Mouse (Mus musculus): ENCODE measurements around the gene Fam205c. TPM values are rescaled to one million over a fixed set of nuclear protein-coding genes. Genes with fewer than 3 reads are reported as not detected.

The Fam205c gene
- polyA plus RNA-seq (2017; shearing (Covaris generic)) = not detected

DNA sequence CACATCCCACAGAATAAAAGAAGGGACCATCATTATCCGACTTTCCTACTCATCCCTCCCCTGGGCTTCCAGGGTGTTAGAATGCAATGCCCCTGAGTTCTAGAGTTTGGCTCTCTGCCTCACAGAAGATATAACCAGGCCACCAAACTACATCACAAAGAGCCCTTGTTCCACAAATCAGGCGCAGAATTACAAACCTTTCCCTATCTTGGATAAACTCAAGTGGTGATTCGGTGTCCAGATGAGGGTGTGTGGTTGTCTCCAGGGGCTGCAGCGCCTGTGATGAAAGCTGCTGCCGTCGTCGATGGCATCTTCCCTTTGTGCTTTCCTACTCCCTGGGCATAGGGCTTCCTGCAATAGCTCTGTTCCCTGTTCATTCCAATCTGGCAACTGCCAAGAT, at the start of gene Fam205c:
Gene Fam205c, minus strand, starts transcription at position 101 of the 400 bp plus-strand sequence.

DNA sequence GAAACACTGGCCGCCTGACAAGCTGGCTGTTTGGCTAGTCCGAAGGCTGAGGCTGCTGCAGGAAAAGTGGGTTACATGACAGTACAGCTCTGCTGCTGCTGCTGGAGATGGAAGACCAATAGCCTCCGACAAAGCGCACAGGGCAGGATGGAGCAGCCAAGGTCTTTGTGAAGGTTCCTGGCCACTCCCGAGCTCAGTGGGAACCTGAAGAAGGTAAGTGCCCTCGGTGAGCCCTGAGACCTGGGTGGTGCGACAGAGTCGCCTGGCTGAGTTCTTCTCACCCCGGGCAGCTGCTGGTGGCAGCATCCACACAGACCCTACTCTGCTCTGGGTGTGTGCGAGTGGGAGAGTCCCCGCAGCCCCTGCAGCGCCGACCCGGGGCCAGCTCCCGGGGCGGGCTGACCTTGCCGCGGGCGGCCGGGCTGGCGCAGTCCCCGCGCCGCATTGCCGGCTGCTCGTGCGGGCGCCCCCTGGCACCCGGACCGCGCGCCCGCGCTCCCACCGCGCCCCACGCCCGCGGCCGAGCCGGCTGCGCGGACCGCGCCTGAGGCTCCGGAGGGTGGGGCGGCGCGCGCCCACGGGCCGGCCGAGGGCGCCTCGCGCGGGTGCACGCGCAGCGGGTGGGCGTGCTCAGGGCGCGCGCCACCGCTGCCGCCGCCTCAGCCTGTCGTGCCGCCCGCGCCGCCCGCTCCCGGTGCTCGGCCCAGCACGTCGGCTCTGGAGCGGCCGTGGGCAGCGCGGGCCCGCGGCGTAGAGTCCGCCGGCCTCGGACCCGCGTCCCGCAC, 42.8 kb upstream of the Fam205c start, which contains the start of gene Phf24:
Gene Phf24, plus strand, starts transcription at position 44 of the 785 bp plus-strand sequence.

GRCm38 (mm10) chr4:42856671-42857070, 17.4 kb downstream of the Fam205c start, which contains the start of gene Gm12394:
Gene Gm12394, minus strand, starts transcription at chr4:42856771.

DNA sequence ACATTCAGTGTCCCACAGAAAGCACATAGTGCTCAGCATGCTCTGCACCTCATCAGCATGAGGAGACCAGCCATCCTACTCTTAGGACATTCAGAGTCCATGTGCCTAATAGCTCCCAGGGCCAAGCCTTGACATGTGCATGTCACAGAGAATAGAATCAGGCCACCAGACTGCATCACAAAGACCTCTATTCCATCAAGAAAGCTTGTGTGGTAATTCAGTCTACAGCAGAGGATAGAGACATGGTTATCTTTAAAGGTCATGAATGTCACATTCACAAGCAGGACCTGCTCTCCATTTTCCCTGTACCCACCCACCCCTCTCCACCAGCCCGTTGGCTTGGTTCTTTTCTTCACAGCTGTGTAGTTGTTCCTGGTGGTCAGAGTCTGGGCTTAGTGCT, 20.2 kb downstream of the Fam205c start, which contains the start of gene Fam205a1:
Gene Fam205a1, minus strand, starts transcription at position 101 of the 400 bp plus-strand sequence.

Other genes starting within 250 kb of the Fam205c start
- not detected for gene Gm2564, start 244.5 kb downstream of the Fam205c start, polyA plus RNA-seq (2017; shearing (Covaris generic))
- gene Ccl27b, start 219.0 kb downstream of the Fam205c start, polyA plus RNA-seq (2017; shearing (Covaris generic)) = not detected
- gene Il11ra2, start 212.3 kb downstream of the Fam205c start, polyA plus RNA-seq (2017; shearing (Covaris generic)) = not detected
- gene 4930578G10Rik, start 138.7 kb downstream of the Fam205c start, polyA plus RNA-seq (2017; shearing (Covaris generic)) = not detected
- gene Ccl19, start 117.7 kb downstream of the Fam205c start, polyA plus RNA-seq (2017; shearing (Covaris generic)) = not detected
- not detected for gene Ccl21a, start 100.2 kb downstream of the Fam205c start, polyA plus RNA-seq (2017; shearing (Covaris generic))
- gene Fam205a1, start 20.3 kb downstream of the Fam205c start, polyA plus RNA-seq (2017; shearing (Covaris generic)) = not detected
- not detected for gene Gm12394, start 17.5 kb downstream of the Fam205c start, polyA plus RNA-seq (2017; shearing (Covaris generic))
- gene Phf24, start 42.4 kb upstream of the Fam205c start, polyA plus RNA-seq (2017; shearing (Covaris generic)) = not detected
- 38.1 TPM for gene Dnajb5, start 75.6 kb upstream of the Fam205c start, polyA plus RNA-seq (2017; shearing (Covaris generic))
- not detected for gene 1700022I11Rik, start 95.4 kb upstream of the Fam205c start, polyA plus RNA-seq (2017; shearing (Covaris generic))
- 266 TPM for gene Vcp, start 126.3 kb upstream of the Fam205c start, polyA plus RNA-seq (2017; shearing (Covaris generic))
- gene Fancg, start 136.3 kb upstream of the Fam205c start, polyA plus RNA-seq (2017; shearing (Covaris generic)) = 19.4 TPM
- 53.9 TPM for gene Pigo, start 151.6 kb upstream of the Fam205c start, polyA plus RNA-seq (2017; shearing (Covaris generic))
- 70.0 TPM for gene Stoml2, start 157.5 kb upstream of the Fam205c start, polyA plus RNA-seq (2017; shearing (Covaris generic))
- gene Fam214b, start 172.0 kb upstream of the Fam205c start, polyA plus RNA-seq (2017; shearing (Covaris generic)) = 2.4 TPM
- 0.42 TPM for gene Unc13b, start 184.7 kb upstream of the Fam205c start, polyA plus RNA-seq (2017; shearing (Covaris generic))

Data from naive thymus-derived CD4-positive, alpha-beta T cell, adult 5 months (primary cell).